Mouse (Mus musculus): ENCODE data around the gene Glrx2.
"Not testable (repeated sequence)": the region's sequence is repeated elsewhere in the genome, so short reads cannot be mapped to it uniquely, and the experiment has no call there.

The Glrx2 gene

DNA sequence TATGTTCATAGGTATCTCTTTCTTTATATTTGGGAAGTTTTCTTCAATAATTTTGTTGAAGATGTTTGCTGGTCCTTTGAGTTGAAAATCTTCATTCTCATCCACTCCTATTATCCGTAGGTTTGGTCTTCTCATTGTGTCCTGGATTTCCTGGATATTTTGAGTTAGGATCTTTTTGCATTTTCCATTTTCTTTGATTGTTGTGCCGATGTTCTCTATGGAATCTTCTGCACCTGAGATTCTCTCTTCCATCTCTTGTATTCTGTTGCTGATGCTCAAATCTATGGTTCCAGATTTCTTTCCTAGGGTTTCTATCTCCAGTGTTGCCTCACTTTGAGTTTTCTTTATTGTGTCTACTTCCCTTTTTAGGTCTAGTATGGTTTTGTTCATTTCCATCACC lies at the start of gene Glrx2:
Gene Glrx2 (plus strand): TSS at position 301 of the 400 bp plus-strand sequence.
- not testable (repeated sequence) for DNase-seq (ENCODE audit: low read depth, low spot score)

DNA sequence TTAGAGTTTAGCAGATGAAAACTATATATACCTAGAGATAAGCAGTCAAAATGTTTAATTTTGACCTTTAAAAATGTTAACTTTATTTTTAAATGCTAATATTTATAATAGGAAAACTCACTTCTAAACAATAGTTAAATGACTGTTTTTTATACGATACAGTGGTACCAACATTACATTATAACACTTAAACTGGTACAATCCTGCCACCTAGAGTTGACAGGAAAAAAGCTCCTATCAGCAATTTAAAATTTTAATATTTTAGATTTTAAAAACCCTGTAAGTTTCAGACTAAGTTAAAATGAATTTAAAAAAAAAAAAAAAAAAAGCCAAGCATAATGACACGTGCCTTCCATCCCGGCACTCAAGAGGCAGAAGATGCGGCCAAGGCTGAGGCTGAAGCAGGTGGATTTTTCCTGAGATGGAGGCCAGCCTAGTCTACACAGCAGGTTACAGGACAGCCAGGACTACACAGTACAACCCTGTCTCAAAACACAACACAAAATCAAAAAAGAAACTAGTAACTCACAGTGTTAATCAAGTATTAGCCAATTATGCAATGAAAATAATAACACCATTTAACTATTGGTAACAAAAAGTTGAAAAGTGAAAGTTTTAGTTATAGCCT lies 40.3 kb upstream of the Glrx2 start:
- no peak for DNase-seq (ENCODE audit: low read depth, low spot score)

- DNase-seq (ENCODE audit: low read depth, low spot score): no peak
These were observed 35.0 kb upstream of the Glrx2 start for GRCm38 (mm10) chr1:143681108-143681507.

DNA sequence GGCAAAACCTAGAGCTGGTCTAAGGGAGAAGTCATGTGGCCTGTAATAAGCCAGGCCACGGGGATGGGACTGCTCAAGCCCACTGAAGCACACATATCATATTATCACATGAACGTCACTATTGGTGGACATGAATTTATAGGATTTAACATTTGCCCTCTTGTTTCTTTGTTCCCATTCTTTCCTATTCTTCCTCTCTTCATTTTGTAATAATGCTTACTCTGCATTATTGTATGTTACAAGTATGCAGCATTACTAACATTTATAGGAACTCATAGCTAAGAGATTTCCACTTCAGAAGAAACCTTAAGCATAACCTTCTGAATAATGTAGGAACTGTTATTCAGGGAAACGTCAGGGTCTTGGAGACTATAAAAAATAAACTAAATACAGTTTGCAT lies 31.3 kb upstream of the Glrx2 start:
- DNase-seq (ENCODE audit: low read depth, low spot score): no peak

GRCm38 (mm10) chr1:143701736-143702135 lies 14.4 kb upstream of the Glrx2 start:
- DNase-seq (ENCODE audit: low read depth, low spot score): no peak

DNA sequence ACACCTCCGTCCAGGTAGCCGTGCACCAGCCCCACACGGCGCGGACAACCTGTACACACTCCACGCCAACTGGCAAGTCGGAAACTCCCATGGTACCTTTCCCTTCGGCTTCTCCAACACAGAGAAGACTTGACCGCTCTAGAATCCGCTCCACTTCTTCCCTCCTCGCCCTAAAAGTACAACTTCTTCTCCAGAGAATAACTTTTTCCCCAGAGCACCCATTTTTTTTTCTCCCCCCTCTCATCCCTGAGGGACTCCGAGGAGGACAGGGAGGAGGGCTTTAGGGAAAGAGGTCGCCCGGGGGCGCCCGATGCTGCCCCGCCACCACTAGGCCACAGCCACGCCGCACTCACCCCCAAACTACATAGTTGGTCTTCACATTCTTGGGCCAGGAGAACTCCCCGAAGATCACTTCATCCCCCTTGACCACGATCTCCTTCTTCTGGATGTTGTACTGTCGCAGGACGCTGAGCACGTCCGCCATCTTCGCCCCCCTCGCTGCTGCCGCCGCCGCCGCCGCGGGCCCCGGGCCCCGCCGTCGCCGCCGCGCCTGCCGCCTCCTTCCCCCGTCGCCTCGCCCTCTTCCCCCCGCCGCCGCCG lies 13.9 kb upstream of the Glrx2 start:
- DNase-seq (ENCODE audit: low read depth, low spot score): peak; percentile 16

DNA sequence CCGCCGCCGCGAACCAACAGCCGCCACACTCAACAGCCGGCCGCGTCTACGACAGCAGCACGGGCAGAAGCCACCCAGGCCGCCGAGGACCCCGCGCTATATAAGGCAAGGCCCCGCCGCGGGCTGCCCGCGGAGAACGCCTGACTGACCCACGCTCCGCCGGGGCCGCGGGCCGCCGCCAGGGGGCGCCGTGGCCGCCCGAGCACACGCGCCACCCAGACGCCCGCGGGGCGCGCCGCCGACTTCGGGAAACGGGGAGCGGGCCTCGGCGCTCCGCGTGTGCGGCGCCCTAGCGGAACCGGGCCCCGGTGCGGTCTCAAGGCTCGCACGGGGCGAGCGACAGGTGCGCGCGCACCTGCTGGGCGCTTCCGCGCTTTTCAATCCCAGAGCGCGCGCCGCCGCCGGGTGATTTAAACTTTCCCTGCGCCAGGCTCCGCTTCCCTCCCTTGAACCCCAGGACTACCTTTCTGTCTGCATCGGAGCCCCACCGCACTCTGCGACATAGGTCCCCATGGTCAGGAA lies 13.3 kb upstream of the Glrx2 start, which contains the start of gene Cdc73:
Gene Cdc73 (minus strand): TSS at position 153 of the 522 bp plus-strand sequence.
- peak; percentile 62 for DNase-seq (ENCODE audit: low read depth, low spot score)

DNA sequence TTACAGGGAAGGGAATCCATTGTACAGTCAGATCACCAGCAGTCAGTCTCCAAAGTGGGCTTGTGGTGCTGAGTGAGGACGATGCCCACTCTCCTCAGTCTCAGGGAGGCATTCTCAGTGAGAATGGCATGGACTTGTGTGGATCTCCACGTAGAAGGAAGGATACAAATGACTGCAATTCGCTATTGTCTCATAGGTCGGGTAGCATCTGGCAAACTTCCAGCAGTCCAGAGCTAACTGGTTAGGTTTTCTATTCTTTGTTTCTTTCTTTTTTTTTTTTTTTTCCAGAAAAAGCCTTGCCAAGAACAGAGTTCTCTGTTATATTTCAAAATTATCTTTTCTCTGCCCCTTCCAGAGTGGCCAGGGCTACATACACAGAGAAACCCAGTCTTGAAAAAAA lies 9.1 kb upstream of the Glrx2 start:
- no peak for DNase-seq (ENCODE audit: low read depth, low spot score)

DNA sequence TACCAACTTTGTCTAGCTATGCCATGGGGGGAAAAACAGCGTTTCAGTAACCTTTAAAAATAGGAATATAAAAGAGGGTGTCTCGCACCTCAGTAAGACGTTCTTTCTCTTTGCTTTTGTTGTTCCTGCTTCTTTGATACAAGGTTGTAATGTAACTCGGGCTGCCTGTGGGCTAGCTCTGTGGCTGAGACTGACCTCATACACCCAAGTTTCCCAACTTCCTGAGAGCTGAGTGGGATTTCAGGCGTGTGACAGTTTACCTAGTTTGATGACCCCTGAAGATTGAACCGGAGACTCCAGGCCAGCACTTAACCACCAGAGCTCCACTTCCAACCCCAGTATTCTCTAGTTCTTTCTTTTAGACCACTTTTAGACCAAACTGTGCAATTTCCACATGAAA lies 7.8 kb upstream of the Glrx2 start:
- no peak for DNase-seq (ENCODE audit: low read depth, low spot score)

DNA sequence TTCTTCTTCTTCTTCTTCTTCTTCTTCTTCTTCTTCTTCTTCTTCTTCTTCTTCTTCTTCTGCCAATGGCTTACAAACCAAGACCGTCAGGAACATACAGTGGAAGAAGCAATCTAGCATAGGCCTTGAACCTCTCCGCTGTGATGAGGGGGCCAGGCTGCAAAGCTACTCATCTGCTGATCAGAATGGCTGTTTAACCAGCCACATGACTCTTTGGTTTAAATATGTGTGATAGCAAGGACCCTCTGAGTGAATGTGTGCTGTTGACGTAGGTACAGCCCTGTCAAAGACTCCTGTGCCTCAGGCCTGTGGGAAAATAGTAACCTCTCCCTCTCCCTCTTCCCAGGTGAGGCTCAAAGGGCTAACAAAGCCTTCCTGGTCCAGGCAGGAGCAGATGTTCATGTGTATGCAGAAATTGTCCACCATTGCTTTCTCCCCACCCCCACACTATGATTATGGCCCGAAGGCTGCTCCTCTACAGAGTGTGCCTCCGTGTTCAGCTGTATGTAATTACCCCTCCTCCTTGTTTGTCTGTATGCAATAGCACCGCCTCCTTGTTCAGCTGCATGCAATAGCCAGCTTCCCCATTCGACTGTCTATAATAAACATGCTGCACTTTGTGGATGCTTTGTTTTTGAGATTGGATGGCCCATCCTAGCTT lies 6.0 kb upstream of the Glrx2 start:
- DNase-seq (ENCODE audit: low read depth, low spot score): no peak

GRCm38 (mm10) chr1:143710627-143710976 lies 5.5 kb upstream of the Glrx2 start:
- no peak for DNase-seq (ENCODE audit: low read depth, low spot score)

- DNase-seq (ENCODE audit: low read depth, low spot score): no peak
These were observed 8.4 kb downstream of the Glrx2 start for GRCm38 (mm10) chr1:143724456-143725064.

DNA sequence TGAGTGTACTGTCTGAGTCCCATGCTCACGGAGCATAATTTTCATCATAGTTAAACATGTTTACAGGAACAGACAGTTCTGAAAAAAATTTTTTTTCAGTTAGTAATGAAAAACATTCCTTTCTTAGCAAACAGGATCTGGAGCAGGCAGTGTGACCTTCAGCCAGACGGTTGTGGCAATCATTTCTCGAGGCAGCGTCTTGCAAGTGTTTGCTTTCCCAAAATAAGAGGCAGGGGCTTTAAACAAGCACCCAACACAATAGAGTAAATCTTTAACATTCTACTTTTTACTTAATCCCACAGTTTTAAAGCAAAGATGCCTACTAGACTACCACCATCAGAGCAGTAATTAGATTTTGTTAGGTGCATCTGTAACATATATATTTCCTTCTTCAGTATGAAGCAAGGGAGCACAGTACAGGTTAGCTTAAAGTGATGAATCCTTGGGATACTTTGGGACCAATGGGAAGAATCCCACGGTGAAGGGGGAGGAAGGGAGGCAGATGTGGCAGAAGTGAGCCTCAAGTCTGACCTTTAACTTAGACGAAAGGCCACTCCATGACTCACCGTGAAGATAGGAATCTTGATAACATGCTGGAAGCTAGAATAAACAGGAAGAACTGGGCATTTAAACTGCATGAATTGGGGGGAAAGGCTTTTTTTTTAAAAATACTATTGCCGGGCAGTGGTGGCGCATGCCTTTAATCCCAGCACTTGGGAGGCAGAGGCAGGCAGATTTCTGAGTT lies 11.7 kb downstream of the Glrx2 start:
- DNase-seq (ENCODE audit: low read depth, low spot score): no peak

DNA sequence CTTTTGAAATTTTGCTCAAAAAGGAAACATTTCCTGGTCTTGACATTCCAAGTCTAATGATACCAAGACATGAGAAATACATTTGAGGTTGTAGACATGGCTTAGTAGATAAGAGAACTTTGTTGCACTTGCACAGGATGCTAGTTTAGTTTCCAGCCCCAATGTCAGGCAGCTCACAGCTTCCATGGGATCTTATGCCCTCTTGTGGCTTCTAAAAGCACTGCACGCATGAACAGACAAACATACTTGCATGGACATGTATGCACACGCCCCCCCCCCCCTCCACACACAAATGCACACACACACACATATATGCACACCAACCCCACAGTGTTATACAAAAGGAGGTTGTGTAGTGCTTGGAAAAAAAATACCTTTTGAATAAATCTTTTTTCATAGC lies 14.8 kb downstream of the Glrx2 start:
- no peak for DNase-seq (ENCODE audit: low read depth, low spot score)

- no peak for DNase-seq (ENCODE audit: low read depth, low spot score)
These were observed 15.6 kb downstream of the Glrx2 start for GRCm38 (mm10) chr1:143731691-143732090.

- no peak for DNase-seq (ENCODE audit: low read depth, low spot score)
These were observed 17.8 kb downstream of the Glrx2 start for GRCm38 (mm10) chr1:143733914-143734410.

- no peak for DNase-seq (ENCODE audit: low read depth, low spot score)
These were observed 22.7 kb downstream of the Glrx2 start for GRCm38 (mm10) chr1:143738811-143739210.

DNA sequence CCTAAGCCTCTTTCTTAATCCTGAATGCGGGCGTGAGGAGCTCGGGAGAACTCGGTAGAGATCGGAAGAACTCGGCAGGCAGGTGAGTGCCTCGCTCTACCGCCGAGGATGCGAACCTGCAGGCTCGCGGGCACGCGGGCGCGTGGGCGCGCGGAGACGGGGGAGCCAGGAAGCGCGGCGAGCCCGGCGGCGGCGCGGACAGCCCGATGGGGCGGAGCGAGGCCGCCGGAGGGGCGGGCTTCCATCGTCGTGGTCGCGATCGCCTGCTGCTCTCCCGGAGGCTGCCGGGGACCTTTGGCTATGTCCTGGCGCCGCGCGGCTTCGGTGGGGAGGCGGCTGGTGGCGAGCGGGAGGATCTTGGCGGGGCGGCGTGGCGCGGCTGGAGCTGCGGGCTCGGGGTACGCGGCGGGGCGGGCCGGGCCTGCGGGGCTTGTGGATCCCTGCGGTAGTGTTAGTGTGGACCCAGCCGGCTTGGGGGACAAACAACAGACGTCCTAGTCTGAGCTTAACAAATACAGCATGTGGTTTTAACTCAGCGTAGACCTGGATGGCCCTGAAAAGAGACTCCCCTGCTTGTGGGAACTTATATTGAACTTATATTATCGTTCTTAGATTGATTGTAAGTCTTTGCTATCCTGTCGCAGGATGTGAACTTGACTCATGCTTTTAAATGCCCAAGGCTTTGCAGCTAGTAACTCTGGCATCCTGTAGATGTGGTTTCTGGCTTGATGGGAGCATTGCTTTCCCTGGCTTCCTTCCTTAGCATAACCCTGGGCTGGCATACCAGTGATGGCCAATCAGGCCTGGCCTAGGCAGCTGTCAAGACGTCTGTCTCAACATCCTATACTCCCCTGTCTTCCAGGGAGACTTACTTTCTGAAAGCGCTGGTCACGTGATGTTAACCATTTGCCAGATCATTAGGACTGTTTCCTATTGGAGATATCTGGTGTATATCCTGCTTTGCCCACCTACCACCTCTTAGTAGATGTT lies 23.5 kb downstream of the Glrx2 start:
- DNase-seq (ENCODE audit: low read depth, low spot score): peak; percentile 77

GRCm38 (mm10) chr1:143740581-143740980 lies 24.4 kb downstream of the Glrx2 start:
- peak; percentile 21 for DNase-seq (ENCODE audit: low read depth, low spot score)

DNA sequence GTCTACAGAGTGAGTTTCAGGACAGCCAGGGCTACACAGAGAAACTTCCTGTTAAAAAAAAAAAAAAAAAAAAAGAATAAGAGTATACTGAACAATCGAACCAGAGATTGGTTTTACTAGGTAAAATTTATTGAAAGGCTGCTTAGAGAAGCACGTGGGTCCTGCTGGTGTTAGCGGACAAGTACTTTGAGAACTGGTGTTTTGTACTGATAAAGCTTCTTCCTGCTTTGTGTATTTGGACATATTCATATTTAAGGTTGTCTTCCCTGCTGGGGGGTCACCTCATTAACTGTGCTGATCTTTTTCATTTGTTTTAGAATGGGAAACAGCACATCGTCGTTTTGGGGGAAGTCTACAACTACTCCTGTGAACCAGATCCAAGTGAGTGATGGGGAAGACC lies 25.2 kb downstream of the Glrx2 start:
- DNase-seq (ENCODE audit: low read depth, low spot score): no peak

All from telencephalon, adult 2 months (tissue).